Mouse (Mus musculus) brain, embryonic 14.5 days (tissue): ENCODE results near the gene Thsd1. TPM values are rescaled to one million over a fixed set of nuclear protein-coding genes. Genes with fewer than 3 reads are reported as not detected.

Source experiments
- DNase-seq: peaks from one replicate; pipeline ENCODE4 v3.0.0-alpha.2; 2011; ENCODE audit warnings: low read depth
- CTCF ChIP-seq: fragments of 200-500 bp; IDR thresholded peaks from 2 replicates; pipeline ENCODE4 v1.5.1; 2012; ENCODE audit warnings: inconsistent platforms, mild to moderate bottlenecking, moderate library complexity, borderline replicate concordance; ENCODE audit not compliant: insufficient read depth, insufficient read length; ENCODE audit errors: extremely low read depth
- POLR2A ChIP-seq: fragments of 200-500 bp; IDR thresholded peaks from 2 replicates; pipeline ENCODE4 v1.6.1; 2012; ENCODE audit warnings: mild to moderate bottlenecking, inconsistent platforms, borderline replicate concordance; ENCODE audit not compliant: poor library complexity, insufficient read depth, insufficient read length, severe bottlenecking; ENCODE audit errors: extremely low read depth
- polyA plus RNA-seq: library from polyadenylated mRNA; depleted of rRNA; stranded (reverse); fragments of >200 nt; gene quantifications from 2 replicates; pipeline ENCODE4 v1.2.3, GENCODE M21; 2012; rRNA removed

The Thsd1 gene
- polyA plus RNA-seq, 1 experiment, result 8.8 TPM

DNA sequence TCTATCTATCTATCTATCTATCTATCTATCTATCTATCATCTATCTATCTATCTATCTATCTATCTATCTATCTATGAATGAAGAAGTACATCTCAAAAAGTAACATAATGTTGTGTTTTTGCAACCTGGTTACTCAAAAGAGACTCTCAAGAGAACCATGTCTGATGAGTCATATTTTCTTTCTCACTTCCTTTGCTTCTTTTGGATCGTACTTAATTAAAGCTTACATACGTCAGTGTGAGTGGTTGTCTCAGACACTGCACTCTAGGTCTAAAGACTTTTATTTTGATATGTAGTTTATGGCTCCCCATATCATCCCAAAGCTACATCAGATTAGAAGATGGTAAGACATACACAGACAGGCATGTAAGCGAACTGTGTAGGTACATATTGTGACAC, 46.0 kb downstream of the Thsd1 start:
- no peak for DNase-seq
- no peak for TF ChIP-seq CTCF
- no peak for TF ChIP-seq POLR2A

GRCm38 (mm10) chr8:22274641-22275040, 47.5 kb downstream of the Thsd1 start:
- no peak for TF ChIP-seq POLR2A
- TF ChIP-seq CTCF, result no peak
- DNase-seq, result no peak

DNA sequence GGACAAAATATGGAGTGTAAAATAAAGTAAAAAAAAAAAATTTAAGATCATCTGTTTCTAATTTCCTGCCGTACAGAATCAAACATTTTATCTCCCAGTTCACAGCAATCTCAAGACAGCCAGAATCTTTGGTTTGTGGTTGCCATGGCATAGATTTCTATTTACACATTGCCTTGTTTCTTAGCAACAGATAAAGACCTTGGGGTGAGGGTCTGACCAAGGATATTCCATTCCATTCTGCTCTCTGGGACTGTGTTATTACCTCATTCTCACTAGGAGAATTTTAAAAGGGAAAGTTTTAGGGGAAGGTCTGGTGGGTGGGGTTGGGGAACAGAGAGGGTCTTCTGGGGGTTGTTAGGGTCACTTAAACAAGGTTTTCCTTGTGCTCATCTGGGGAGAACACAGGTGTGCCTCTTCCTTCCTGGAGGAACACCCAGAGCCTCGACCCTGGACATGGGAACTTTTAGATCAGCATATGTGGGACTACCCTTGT, 55.9 kb downstream of the Thsd1 start, which contains the start of gene Tpte:
Gene Tpte (plus strand): TSS at position 443 of the 493 bp plus-strand sequence.
- no peak for DNase-seq
- no peak for TF ChIP-seq POLR2A
- no peak for TF ChIP-seq CTCF

DNA sequence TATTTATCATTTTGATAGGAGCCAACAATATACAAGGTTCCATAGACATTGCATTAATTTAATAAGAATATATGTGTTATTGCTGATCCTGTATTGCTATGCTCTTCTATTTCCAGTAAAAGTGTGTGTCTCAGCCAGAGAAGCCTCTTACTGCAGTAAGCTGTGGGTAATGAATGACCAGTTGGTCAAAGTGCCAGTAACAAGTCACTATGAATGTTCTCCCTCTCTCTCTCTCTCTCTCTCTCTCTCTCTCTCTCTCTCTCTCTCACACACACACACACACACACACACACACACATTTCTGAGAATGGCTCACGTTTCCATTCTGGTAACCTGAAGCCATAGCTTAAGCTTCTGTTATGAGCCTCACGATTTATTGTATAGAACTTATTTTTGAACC, 75.2 kb downstream of the Thsd1 start:
- DNase-seq, result no peak
- TF ChIP-seq CTCF (no peak), POLR2A (no peak)

DNA sequence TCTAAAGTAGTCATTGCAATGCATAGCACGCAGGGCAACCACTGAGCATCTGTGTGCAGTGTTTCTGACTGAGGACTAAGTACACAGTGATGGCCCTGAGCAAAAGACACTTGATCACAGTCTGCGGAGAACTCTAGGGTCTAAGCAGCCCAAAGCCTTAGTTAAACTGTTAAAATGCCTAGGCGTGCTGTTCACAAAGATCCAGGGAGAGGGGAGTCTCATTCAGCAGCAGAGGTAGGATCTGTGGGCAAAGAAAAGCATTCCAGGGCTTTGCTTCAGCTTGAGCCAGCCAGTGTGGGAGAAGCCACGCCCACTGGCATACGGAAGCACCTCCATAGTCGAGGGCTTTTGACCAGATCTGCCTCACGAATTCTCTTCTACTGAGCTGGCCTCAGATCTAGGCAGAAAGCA, 75.8 kb downstream of the Thsd1 start:
- DNase-seq, result peak; percentile 69
- TF ChIP-seq CTCF (no peak), POLR2A (no peak)

DNA sequence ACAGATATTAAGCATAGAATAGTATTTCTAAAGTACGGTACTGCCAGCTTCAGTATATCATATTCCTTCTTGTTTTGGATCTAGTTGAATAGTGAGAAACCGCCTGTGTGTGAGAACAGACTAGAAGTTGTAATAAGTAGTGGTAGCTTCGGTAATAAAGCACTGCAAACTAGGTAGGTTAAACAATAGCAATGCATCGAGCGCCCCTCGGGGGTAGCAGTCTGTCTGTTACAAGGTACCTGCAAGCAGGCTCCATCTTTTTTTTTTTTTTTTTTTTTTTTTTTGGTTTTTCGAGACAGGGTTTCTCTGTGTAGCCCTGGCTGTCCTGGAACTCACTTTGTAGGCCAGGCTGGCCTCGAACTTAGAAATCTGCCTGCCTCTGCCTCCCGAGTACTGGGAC, 76.9 kb downstream of the Thsd1 start:
- DNase-seq, result peak; percentile 4

GRCm38 (mm10) chr8:22306999-22307398, 79.9 kb downstream of the Thsd1 start:
- DNase-seq, result no peak
- TF ChIP-seq CTCF (no peak), POLR2A (no peak)

Other genes with a start within 250 kb of the Thsd1 start
- 2.1 and 2.5 TPM in 2 replicates for gene Atp7b, start 167.0 kb upstream of the Thsd1 start, polyA plus RNA-seq
- gene Alg11, start 166.6 kb upstream of the Thsd1 start, polyA plus RNA-seq, result 10.0 and 14.8 TPM in 2 replicates
- 0.57 and 0.79 TPM in 2 replicates for gene Nek5, start 102.3 kb upstream of the Thsd1 start, polyA plus RNA-seq
- gene Nek3, start 60.9 kb upstream of the Thsd1 start, polyA plus RNA-seq, result 7.6 and 7.7 TPM in 2 replicates
- gene Ckap2, start 41.5 kb upstream of the Thsd1 start, polyA plus RNA-seq, result 16.7 and 23.6 TPM in 2 replicates
- gene Vps36, start 34.5 kb upstream of the Thsd1 start, polyA plus RNA-seq, result 21.3 and 29.2 TPM in 2 replicates
- 0.03 TPM in 1 of 2 replicates, not detected in the other for gene Tpte, start 56.1 kb downstream of the Thsd1 start, polyA plus RNA-seq
- 5.8 and 6.3 TPM in 2 replicates for gene Slc25a15, start 171.3 kb downstream of the Thsd1 start, polyA plus RNA-seq
- 16.0 and 18.5 TPM in 2 replicates for gene Mrps31, start 184.0 kb downstream of the Thsd1 start, polyA plus RNA-seq